Mouse (Mus musculus) lung, adult 2 months (tissue): ENCODE measurements at regions not wholly inside any gene's neighbourhood (a gene's known extent, or its start where the extent isn't known, plus 50 kb on each side); places are given as distances from the start of the nearest gene placed in this dataset.

Source experiments
- CTCF ChIP-seq: fragments of 200-500 bp; IDR thresholded peaks from 2 replicates; pipeline ENCODE4 v1.5.1; 2011; ENCODE audit warnings: mild to moderate bottlenecking, low read length, control low read depth; ENCODE audit not compliant: insufficient read depth
- POLR2A ChIP-seq: fragments of 200-500 bp; IDR thresholded peaks from 2 replicates; pipeline ENCODE4 v1.6.1; 2011; ENCODE audit warnings: low read depth, mild to moderate bottlenecking, control low read depth, low read length, borderline replicate concordance; ENCODE audit errors: extremely low read depth

DNA sequence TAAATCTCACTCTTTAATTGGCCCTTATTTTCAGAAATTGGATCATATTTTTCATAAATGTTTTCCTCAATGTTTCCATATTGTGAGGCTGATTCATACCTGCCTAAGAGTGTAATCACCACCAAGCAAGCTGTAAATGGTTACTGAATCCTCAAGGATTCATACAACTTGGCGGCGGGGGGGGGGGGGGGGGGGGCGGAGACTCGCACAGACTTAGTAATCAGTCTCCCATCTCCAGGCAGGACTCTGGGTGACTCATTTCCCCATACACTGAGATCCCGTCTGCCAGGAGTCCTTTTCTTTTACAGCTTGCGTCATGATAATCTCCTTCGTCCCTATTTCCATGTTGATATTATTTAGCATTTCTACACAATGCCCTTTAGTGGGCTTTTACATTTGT is 624.7 kb downstream of the Nedd1 start:
- no peak for TF ChIP-seq POLR2A
- no peak for TF ChIP-seq CTCF
